Mouse (Mus musculus): ENCODE measurements around the gene Cuedc2.
A peak's percentile ranks its signal among the peaks of the same experiment; 100 is the strongest.

The Cuedc2 gene

DNA sequence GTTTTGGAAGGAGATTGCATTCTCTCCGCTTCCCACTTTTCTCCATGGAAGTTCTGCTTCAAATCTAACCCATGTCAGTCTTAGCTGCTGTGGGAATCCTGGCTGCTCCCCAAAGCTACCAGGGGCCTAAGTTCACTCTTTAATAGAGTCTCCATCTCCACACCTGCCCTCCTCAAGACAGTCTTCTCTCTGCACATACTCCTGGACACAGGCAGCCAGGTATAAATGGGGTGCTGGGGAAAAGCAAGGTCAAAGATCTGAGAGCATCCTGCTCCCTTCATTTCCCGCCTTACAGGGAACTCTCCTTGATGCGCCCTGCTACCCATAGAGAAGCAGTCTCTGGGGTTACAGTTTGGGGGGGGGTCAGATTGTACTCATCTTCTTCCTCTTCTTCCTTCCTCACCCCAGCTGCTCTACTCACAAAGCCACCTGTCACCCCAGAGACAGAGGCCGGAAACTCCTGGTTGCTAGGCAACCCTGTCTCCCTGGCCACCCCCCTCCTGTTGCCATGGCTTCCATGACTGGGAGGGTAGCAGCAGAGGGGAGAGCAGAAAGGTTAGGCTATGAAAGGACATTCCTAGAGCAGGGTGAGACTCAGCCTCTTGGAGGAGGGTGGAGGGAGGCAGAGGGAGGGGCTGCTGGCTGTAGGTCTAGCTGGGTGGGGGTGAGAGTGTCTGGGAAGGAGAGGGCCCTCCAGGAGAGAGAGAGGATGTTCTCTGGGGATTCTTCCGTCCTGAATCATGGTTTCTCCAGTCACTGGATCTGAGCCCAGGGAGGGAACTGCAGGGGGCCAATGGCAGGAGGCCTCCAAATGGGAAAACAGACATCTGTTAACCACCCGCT, 17.2 kb downstream of the Cuedc2 start:
- peak; percentile 94 for DNase-seq (ENCODE audit: low read depth, low spot score)

DNA sequence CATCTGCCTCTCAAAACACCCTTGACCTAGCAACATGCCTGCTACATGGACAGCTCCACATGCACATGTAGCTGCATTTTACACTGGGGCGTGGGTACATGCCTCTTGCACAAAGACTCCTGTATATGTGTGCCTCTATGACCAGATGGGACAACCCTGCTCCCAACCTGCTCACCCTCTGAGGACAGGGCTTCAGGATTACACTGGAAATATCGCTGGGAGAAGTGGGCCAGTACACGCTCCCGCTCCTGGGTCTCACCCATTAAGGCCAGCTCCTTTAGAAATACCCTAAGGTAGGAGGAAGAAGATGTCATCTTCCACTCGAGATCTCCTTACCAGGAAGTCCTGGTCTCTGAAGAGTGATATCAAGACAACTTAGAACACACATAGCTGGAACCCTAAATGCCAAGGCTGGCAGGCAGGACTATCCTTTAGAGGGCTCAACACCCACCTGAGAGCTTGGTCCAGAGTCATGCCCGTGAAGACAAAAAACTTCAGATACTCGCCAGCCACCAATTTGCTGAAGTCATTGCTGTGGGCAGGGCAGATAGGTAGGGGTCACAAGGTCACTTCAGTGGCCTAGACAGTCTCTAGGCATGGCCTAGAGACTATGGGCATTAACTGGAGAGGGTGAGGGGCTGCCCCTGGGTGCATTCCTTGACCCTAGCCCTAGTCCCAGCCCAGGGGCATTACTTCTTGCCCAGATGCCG, 18.3 kb downstream of the Cuedc2 start:
- DNase-seq (ENCODE audit: low read depth, low spot score): no peak

DNA sequence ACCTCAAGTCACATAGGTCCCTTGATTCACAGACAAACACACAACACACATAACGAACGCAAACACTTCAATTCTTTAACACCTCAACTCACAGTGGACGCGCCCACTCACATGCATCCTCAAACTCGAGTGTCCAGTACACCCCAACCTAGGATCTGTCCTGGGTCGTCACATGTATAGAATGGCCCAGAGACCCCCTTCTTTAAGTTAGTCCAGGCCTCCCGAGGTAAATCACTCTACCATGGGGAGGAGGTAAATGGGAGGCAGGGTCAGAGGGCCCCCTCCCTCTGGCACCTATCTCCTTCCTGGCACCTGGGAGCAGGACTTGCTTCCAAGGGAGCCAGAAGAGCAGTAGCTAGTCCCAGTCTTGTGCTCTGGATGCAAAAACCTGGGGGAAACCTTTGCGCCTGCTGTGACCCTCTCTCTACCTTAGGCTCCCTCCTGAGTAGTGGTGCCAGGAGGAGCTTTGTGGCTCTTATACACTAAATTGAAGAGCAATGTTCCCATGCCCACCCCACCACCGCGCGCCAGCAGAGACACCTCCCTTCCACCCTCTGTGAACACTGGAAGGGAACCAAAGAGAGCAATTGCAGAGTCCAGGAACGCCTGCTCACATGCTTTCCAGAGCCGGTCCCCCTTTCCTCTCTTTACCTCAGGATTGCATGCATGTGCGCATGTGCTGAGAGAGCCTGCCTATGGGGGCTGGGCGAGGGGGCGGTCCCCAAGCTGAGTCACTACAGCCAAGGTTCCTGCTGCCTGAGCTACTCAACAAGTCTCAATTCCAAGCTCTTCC, 19.7 kb downstream of the Cuedc2 start:
- DNase-seq (ENCODE audit: low read depth, low spot score): peak; percentile 96

DNA sequence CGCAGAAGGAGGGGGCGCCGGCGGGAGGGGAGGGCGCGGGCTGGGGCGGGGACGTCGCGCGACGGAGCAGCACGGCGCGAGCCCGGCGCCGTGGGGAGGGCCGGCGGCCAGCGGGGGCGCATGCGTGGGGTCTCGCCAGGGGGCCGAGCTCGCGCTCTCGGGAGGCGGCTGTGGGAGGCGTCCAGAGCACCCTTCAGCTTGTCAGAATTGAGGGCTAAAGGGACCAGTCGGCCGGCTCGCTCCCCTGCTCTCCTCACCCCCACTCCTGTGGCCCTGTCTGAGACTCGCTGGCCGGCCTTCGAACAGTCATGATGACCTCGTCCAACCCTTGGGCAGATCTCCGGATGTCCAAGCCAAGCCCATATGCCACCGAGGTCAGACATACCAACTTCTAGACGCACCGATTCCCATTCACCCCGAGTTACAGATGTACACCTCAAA, 20.5 kb downstream of the Cuedc2 start:
- peak; percentile 71 for DNase-seq (ENCODE audit: low read depth, low spot score)

DNA sequence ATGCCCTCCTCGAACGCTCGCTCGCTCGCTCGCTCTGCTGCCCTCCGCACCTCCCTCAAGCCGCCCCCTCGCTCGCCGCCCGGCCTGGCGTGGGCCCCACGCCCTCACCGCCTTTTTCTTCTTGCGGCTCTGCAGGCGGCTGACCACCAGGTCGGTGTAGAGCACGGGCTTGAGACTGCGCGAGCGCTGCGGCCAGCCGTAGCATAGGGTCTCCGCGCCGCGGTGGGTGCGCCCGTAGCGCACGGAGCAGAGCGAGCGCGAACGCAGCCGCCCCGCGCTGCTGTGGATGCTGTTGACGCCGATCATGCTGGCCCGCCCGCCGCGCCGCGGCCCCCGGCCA, 21.0 kb downstream of the Cuedc2 start:
- no peak for DNase-seq (ENCODE audit: low read depth, low spot score)

DNA sequence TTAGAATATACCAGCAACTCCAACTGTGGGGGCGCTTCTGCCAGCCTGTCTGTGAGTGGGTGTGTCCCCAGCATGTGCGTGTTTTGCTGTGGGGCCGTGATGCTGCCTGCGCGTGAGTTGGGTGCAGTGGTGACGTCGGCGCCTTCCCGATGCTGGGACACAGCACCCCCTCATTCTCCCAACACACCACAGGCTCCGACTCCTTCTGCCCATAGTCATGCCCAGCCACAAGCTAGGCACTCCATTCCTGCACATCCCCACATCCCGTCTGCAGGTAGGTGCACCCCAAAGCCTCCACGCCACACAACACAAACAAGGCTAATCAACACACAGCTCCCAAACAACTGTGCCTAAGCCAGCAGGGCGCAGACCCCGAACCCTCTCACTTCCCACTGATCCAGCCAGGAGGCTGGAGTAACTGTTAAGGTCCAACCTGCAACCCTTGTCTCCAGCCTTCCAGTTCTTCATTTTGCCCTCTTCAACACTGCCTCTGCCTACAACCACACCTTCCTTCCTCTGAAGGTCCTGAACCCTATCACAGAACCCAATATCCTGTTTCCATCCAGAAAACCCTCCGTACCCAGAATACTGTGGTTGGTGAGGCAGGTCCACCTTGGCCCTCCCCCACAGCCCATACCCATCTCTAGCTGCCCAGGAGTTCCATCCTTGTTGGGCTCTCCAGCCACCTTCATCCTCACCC, 21.5 kb downstream of the Cuedc2 start:
- DNase-seq (ENCODE audit: low read depth, low spot score): peak; percentile 90

DNA sequence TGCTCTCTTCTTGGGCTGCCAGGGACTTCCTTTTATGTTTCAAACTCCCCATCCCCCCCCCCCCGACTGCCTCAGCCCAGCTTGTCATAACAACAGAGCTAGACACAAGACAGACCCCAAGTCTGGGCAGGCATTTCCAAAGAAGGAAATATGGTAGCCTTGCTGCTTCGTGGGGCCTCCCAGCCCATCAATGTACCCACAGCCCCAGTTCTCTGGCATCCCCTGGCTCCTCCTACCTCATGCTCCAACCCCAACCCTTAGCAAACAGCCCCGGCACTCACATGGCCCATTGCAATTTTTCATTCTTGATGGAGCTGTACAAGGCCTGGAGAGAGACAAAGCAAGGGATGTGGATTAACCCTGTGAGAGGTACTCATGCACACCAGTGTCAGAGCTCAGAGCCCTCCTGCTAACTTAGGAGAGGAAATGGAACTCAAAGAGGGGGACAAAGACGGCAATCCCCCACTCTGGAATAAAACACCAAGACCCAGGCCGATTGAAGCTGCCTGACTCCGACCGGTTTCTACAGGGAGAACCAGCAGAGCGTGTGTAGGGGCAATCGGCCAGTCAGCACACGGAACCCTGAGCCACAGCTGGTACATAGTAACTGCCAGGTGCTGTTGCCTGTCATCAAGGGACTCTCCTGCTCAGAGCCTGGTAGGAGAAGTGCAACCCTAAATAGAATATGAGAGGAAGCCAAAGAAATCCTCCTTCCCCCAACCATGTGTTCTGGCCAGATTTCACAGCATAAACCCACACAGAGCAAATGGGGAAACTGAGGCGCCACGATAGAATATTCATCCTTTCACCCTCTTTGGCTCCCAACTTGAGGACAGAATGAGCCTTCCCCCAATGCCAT, 22.5 kb downstream of the Cuedc2 start:
- DNase-seq (ENCODE audit: low read depth, low spot score): peak; percentile 54

DNA sequence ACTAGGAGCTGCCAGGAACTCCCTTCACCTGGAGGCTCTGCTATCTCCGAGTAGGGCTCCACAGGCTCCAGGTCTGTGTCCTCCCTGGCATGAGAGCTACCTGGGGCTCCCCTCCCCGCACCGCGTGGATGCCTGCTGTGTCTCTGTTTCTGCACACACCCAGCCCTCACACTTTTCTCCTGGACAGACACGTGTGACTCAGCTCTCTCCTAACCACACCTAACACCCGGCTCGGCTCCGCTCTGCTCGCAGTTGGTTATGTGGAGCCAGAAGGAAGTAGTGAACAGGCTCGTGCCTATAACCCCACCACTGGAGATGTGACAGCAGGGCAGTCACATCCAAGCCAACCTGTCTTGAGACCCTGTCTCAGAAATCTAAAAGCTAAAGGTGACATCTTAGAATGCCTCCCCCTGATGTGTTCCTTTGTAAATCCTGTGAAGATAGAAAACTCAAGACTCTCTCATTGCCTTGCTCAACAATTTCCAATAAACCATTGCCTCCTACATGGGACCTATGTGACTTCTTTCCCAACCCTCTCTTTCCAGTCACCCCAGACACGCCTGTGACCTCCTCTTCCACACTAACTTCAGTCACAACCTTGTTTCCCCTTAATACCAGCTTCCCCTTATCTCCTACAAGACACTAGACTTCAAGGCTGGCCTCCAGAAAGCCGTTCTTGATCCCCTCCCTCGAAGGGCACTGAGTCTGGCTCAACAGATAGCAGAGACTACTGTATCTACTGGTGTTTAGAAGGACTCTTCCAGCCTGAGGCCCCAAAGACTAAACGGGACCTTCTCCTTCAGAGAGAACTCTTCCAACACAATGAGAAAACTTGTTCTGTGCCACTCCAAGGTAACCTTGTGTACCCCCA, 23.4 kb downstream of the Cuedc2 start:
- peak; percentile 67 for DNase-seq (ENCODE audit: low read depth, low spot score)

DNA sequence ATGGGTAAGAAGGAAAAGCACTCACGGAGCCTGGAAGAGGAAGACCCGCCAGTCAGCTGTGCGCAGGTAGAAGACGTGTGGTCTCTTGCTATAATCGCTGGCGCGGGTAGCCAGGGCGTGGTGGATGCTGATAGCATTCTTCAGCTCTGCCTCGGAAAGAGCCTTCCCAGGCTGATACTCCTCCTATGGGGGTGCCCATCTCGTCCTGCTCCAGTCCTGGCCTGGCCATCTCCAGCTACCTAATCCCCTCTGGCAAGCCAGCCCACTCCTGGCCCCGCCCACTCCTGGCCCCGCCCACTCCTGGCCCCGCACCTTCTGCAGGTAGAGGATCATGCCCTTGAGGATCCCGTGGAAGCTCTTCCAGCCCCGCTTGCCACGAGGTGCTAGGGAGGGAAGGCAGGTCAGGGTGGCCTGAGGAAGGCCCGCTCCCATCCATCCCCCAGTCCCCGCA, 24.3 kb downstream of the Cuedc2 start:
- DNase-seq (ENCODE audit: low read depth, low spot score): no peak

DNA sequence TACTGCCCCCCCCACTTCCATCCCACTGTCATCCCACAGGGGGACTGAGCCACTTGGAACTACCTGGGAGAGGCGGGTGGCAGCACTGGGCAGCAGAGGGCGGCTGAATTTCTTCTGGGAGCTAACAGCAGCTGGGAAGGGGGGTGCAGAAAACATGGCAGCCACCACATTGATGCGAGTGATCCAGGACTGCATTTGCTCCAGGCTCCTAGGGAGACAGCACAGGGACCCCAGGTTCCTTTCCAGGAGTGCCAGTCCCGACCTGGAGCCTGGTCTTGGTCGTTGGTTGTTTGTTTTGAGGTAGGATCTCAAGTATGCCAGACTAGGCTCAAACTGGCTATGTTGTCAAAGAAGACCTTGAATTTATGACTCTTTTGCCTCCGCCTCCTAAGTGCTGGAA, 24.9 kb downstream of the Cuedc2 start:
- DNase-seq (ENCODE audit: low read depth, low spot score): no peak

DNA sequence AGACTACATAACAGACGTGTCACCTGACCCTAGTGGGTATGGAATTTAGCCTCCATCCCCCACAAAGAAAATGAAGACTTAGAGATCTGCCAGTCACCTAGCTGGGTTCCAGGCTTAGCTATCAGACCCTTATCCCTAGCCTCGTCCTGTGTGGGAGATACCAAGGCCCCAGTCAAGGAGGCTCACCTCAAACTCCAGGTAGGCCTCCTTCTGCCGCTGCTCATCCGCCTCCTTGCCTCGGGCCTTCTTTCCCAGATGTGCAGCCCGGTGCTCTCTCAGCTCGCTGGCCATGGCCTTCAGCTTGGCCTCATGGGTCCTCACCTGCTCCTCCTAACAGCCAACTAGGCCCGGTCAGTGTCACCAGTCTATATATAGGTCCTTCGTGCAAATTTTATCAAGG, 25.4 kb downstream of the Cuedc2 start:
- no peak for DNase-seq (ENCODE audit: low read depth, low spot score)

DNA sequence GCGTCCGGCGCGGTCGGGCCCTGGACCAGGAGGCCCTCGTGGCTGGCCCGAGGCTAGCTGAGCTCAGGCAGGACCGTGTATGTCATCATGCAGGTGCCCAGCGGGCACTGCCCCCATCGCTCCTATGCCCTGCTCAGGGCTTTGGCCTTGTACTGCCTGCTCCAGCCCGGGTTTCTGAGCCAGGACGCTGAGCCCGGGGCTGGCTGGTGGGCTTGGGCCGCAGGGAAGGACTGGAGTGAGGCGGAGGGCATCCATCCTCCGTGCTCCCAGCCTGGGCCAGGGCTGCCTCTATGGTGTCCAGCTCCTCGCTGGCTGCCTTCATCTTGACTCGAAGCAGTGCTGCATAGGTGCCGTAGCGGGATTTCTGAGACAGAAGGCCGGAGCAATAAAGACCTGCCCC, 25.9 kb downstream of the Cuedc2 start:
- no peak for DNase-seq (ENCODE audit: low read depth, low spot score)

DNA sequence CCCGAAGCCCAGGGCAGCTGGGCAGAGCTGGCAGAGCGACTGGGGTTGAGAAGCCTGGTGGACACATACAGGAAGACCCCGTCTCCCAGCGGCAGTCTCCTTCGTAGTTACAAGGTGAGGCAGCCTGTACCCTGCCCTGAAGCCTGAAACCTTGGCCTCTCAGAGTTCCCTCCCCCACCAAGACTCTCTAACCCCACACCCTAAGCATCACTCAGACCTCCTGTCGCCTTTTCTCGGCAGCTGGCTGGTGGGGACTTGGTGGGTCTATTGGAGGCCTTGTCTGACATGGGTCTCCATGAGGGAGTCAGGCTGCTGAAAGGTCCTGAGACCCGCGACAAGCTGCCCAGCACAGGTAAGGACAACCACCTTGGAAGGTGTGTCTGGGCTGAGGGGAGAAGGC, 27.2 kb downstream of the Cuedc2 start:
- DNase-seq (ENCODE audit: low read depth, low spot score): no peak

DNA sequence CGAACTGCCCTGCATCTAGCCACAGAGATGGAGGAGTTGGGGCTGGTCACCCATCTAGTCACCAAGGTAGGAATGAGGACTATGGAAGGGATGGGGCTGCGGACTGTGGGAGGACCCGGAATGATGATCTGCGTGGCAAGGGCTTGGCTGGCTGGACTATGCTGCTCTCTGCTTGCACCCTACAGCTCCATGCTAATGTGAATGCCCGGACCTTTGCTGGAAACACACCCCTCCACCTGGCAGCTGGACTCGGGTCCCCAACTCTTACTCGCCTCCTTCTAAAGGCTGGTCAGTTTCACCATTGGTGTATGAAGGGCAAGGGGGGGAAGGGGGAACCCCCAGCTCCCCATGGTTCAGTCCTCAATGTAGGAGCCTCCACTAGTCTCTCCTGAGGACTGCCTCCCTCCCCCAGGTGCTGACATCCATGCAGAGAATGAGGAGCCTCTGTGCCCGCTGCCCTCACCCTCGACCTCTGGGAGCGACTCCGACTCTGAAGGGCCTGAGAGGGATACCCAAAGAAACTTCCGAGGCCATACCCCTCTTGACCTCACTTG, 28.1 kb downstream of the Cuedc2 start:
- no peak for DNase-seq (ENCODE audit: low read depth, low spot score)

DNA sequence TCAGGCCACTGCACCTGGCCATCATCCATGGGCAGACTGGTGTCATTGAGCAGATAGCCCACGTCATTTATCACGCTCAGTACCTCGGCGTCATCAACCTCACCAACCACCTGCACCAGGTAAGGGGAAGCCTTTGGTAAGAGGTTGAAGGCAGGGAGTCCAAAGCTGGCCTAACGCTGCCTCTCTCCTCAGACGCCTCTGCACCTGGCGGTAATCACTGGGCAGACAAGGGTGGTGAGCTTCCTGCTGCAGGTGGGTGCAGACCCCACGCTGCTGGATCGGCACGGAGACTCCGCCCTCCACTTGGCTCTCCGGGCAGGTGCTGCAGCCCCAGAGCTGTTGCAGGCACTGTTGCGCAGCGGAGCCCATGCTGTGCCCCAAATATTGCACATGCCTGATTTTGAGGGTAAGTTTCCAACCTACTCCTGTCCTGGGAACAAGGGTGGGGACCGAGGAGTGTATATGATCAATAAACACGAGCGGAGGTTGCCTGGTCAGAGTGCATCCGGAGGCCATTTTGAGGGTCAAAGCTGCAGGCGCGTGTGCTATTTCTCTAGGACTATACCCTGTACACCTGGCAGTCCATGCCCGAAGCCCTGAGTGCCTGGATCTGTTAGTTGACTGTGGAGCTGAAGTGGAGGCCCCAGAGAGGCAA, 28.7 kb downstream of the Cuedc2 start:
- no peak for DNase-seq (ENCODE audit: low read depth, low spot score)

DNA sequence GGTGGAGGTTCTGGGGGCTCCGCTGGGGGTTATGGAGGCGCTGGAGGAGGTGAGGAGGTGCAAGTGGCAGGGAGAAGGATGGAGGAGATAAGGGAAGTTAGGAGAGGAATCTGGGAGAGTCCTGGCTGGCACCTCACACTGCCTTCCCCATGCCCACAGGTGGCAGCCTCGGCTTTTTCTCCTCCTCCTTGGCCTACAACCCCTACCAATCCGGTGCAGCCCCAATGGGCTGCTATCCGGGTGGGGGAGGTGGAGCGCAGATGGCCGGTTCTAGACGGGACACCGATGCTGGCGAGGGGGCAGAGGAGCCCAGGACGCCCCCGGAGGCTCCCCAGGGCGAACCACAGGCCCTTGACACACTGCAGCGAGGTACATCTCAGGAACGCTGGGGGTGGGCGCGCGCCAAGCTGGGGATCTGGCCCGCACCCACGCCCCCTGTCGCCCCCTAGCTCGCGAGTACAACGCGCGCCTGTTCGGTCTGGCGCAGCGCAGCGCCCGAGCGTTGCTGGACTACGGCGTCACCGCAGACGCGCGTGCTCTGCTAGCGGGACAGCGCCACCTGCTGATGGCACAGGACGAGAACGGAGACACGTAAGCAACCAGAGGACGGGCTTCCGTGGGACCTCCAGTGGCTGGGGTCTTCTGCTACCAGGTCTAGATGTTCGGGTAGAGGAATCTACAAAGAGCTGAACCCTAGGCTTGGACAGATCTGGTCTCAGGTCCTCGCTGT, 29.6 kb downstream of the Cuedc2 start:
- peak; percentile 96 for DNase-seq (ENCODE audit: low read depth, low spot score)

DNA sequence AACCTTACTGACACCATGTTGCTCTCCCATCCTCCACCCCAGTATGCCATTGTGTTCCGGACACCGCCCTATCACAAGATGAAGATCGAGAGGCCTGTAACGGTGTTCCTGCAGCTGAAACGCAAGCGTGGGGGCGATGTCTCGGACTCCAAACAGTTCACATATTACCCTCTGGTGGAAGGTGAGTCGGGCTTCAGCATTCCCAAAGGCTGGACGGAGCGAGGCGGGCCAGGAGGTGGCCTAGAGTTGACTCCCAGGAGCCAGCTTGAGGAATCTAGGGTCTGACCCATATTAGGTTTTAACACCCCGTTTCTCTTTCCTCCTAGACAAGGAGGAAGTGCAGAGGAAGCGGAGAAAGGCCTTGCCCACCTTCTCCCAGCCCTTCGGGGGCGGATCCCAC, 30.2 kb downstream of the Cuedc2 start:
- no peak for DNase-seq (ENCODE audit: low read depth, low spot score)

DNA sequence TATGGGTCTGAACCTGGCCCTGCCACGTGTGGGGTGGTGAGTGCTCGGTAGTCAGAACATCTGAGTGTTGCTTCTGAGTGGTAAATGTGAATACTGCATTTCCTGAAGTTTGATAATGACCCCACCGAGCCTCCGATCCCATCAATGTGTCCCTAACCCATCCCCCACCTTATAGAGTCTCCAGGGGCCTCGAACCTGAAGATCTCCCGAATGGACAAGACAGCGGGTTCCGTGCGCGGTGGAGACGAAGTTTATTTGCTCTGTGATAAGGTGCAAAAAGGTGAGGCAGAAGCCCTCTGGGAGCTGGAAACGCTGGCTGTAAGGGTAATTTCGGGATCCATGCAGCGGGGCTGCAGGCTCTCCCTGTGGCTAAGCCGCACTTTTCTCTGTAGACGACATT, 30.7 kb downstream of the Cuedc2 start:
- DNase-seq (ENCODE audit: low read depth, low spot score): no peak

Measured in brain, adult 2 months (tissue).